Mouse (Mus musculus) liver, embryonic 14.5 days (tissue): ENCODE data around the gene Lama5. TPM values are rescaled to one million over a fixed set of nuclear protein-coding genes. Genes with fewer than 3 reads are reported as not detected.

ENCODE experiments used
- ATAC-seq: fragments of 200-750 bp; cut with Nextera tagmentation; 2 replicates; pipeline ENCODE4 v1.8.0; 2017; ENCODE audit warnings: moderate number of reproducible peaks, mild to moderate bottlenecking, moderate library complexity; ENCODE audit not compliant: insufficient read depth
- DNase-seq, 3 experiments: peaks; one replicate each; pipeline ENCODE4 v3.0.0-alpha.2; 2012 to 2013; ENCODE audit warnings: low read depth in 3 of 3, low spot score in 3 of 3
- H3K27ac ChIP-seq: fragments of 300-500 bp; sonication (generic); 2 replicates; pipeline ENCODE4 v1.5.1; 2014; ENCODE audit warnings: moderate library complexity, mild to moderate bottlenecking, control low read depth, inconsistent platforms
- H3K27me3 ChIP-seq: fragments of 300-500 bp; sonication (generic); 2 replicates; pipeline ENCODE4 v1.6.1; 2014; ENCODE audit warnings: mild to moderate bottlenecking, low read length, moderate library complexity; ENCODE audit not compliant: control insufficient read depth, insufficient read depth
- H3K36me3 ChIP-seq: fragments of 300-500 bp; sonication (generic); replicated peaks from 2 replicates; pipeline ENCODE4 v1.6.1; 2014; ENCODE audit warnings: low read depth; ENCODE audit not compliant: control insufficient read depth, insufficient read depth
- H3K4me1 ChIP-seq, 2 experiments: fragments of 200-500 bp in 1 of 2; fragments of 300-500 bp in 1 of 2; sonication (generic) in 1 of 2; replicated peaks; 2 replicates each; pipeline ENCODE4 v1.6.1; 2012 to 2014; ENCODE audit warnings: antibody characterized with exemption in 1 of 2, inconsistent platforms in 1 of 2, low read length in 1 of 2; ENCODE audit not compliant: control insufficient read depth in 2 of 2, insufficient read depth in 2 of 2
- H3K4me2 ChIP-seq: fragments of 300-500 bp; sonication (generic); 2 replicates; pipeline ENCODE4 v1.6.1; 2014; ENCODE audit warnings: low read depth, mild to moderate bottlenecking, control low read depth, moderate library complexity
- H3K4me3 ChIP-seq, 2 experiments: fragments of 200-500 bp in 1 of 2; fragments of 300-500 bp in 1 of 2; sonication (generic) in 1 of 2; 2 replicates each; pipeline ENCODE4 v1.5.1; 2012 to 2014; ENCODE audit warnings: low read depth in 2 of 2, low read length in 2 of 2, mild to moderate bottlenecking in 2 of 2, control low read depth in 1 of 2, inconsistent platforms in 1 of 2, moderate library complexity in 1 of 2; ENCODE audit not compliant: insufficient read depth in 1 of 2
- H3K9ac ChIP-seq: fragments of 300-500 bp; sonication (generic); replicated peaks from 2 replicates; pipeline ENCODE4 v1.6.1; 2014; ENCODE audit warnings: mild to moderate bottlenecking, control low read depth, moderate library complexity
- H3K9me3 ChIP-seq: fragments of 300-500 bp; sonication (generic); 2 replicates; pipeline ENCODE4 v1.6.1; 2016; ENCODE audit warnings: low read length, mixed read lengths; ENCODE audit not compliant: control insufficient read depth
- CTCF ChIP-seq: IDR thresholded peaks from 2 replicates; pipeline ENCODE4 v1.5.1; 2016; ENCODE audit warnings: antibody characterized with exemption, low read depth, control low read depth
- EP300 ChIP-seq: IDR thresholded peaks from 2 replicates; pipeline ENCODE4 v1.6.1; 2016; ENCODE audit warnings: antibody characterized with exemption, low read depth
- WGBS: fragments of 180-500 bp; shearing (Covaris S2); extraction: QIAGEN DNeasy Blood & Tissue Kit; methylation state at CpG from one replicate; pipeline ENCODE4 v1.1.7; 2014; ENCODE audit not compliant: insufficient replicate concordance; 5-methylcytosine and 5-hydroxymethylcytosine counted together
- polyA plus RNA-seq, 2 experiments: library from polyadenylated mRNA; depleted of rRNA in 1 of 2; stranded (reverse) in 1 of 2; unstranded in 1 of 2; fragments of >200 nt; fragmentation: Nextera tagmentation in 1 of 2; extraction: Ambion mirVana in 1 of 2; gene quantifications; 2 replicates each; pipeline versions ENCODE4 v1.2.1 to v1.2.3; 2012 to 2014

Gene Lama5
- polyA plus RNA-seq, 2 experiments, result 1.9 to 2.7 TPM

GRCm38 (mm10) chr2:180166869-180167268 is 58.8 kb downstream of the Lama5 start:
- no peak overlapping the region for H3K9ac ChIP-seq
- H3K36me3 ChIP-seq, result no peaks in the 10 kb centered on the region
- no peak for DNase-seq
- WGBS, result 52% methylated on average over 2 of the region's 2 CpGs
- no peak overlapping the region for H3K4me3 ChIP-seq
- ATAC-seq, result no peak
- TF ChIP-seq CTCF, result no peak
- no peak for TF ChIP-seq EP300
- peaks cover 3 to 7% of the 10 kb centered on the region in 2 experiments; a peak in 3 of 4 replicates for H3K4me1 ChIP-seq
- H3K27ac ChIP-seq, result no peak overlapping the region
- H3K4me2 ChIP-seq, result no peak overlapping the region
- H3K27me3 ChIP-seq, result no peaks in the 10 kb centered on the region
- H3K9me3 ChIP-seq, result no peaks in the 10 kb centered on the region

- Histone ChIP-seq H3K4me1 (peaks cover under 1 to 4% of the 10 kb centered on the region in 2 experiments; a peak in 3 of 4 replicates), H3K36me3 (no peaks in the 10 kb centered on the region), H3K4me2 (no peak overlapping the region), H3K9ac (no peak overlapping the region), H3K4me3 (no peak overlapping the region), H3K27me3 (no peaks in the 10 kb centered on the region), H3K27ac (no peak overlapping the region), H3K9me3 (no peaks in the 10 kb centered on the region)
- DNase-seq (no peak), ATAC-seq (no peak)
- WGBS, result 61% methylated on average over 2 of the region's 2 CpGs
- TF ChIP-seq EP300, result no peak
- no peak for TF ChIP-seq CTCF
Measured at GRCm38 (mm10) chr2:180165855-180166254, 59.8 kb downstream of the Lama5 start.

- DNase-seq (no peak), ATAC-seq (no peak)
- Histone ChIP-seq H3K4me1 (no peaks in the 10 kb centered on the region), H3K9ac (no peak overlapping the region), H3K9me3 (no peaks in the 10 kb centered on the region), H3K4me2 (no peak overlapping the region), H3K4me3 (no peak overlapping the region), H3K36me3 (no peaks in the 10 kb centered on the region), H3K27me3 (no peaks in the 10 kb centered on the region), H3K27ac (no peak overlapping the region)
- no peak for TF ChIP-seq EP300
- no peak for TF ChIP-seq CTCF
- WGBS, result 71% methylated on average over 3 of the region's 3 CpGs
Measured at GRCm38 (mm10) chr2:180158627-180159026, 67.0 kb downstream of the Lama5 start.

GRCm38 (mm10) chr2:180154796-180155195 is 70.9 kb downstream of the Lama5 start:
- WGBS, result 67% methylated on average over 3 of the region's 3 CpGs
- no peak overlapping the region for H3K4me3 ChIP-seq
- ATAC-seq (no peak), DNase-seq (no peak)
- no peaks in the 10 kb centered on the region for H3K27me3 ChIP-seq
- H3K27ac ChIP-seq, result no peak overlapping the region
- H3K4me2 ChIP-seq, result no peak overlapping the region
- no peak for TF ChIP-seq CTCF
- TF ChIP-seq EP300, result no peak
- H3K36me3 ChIP-seq, result 0 out of 2 replicates have a peak, but pooled peaks cover 3% of the 10 kb centered on the region
- no peaks in the 10 kb centered on the region for H3K4me1 ChIP-seq
- H3K9me3 ChIP-seq, result no peaks in the 10 kb centered on the region
- H3K9ac ChIP-seq, result no peak overlapping the region

GRCm38 (mm10) chr2:180148551-180148950 is 77.1 kb downstream of the Lama5 start:
- Histone ChIP-seq H3K4me3 (no peak overlapping the region), H3K27me3 (no peaks in the 10 kb centered on the region), H3K4me1 (no peaks in the 10 kb centered on the region), H3K27ac (no peak overlapping the region), H3K4me2 (no peak overlapping the region), H3K9me3 (no peaks in the 10 kb centered on the region), H3K36me3 (0 out of 2 replicates have a peak, but pooled peaks cover 3% of the 10 kb centered on the region), H3K9ac (no peak overlapping the region)
- no peak for ATAC-seq
- WGBS, result 74% methylated on average over 9 of the region's 9 CpGs
- DNase-seq, result no peak
- TF ChIP-seq CTCF (no peak), EP300 (no peak)
